Mouse (Mus musculus) heart, postnatal 0 days (tissue): ENCODE measurements around the gene Tmem182. TPM values are rescaled to one million over a fixed set of nuclear protein-coding genes. Genes with fewer than 3 reads are reported as not detected.

Experiments used
- ATAC-seq: fragments of 200-750 bp; cut with Nextera tagmentation; 2 replicates; pipeline ENCODE4 v1.8.0; 2017; ENCODE audit warnings: low read depth, moderate number of reproducible peaks, moderate library complexity; ENCODE audit not compliant: insufficient read depth
- DNase-seq: peaks from one replicate; pipeline ENCODE4 v3.0.0-alpha.2; 2016; ENCODE audit warnings: low spot score
- H3K27ac ChIP-seq: fragments of 300-500 bp; sonication (generic); 2 replicates; pipeline ENCODE4 v1.5.1; 2014; ENCODE audit warnings: low read depth, mild to moderate bottlenecking
- H3K27me3 ChIP-seq: fragments of 300-500 bp; sonication (generic); 2 replicates; pipeline ENCODE4 v1.6.1; 2014; ENCODE audit warnings: low read length, mixed read lengths; ENCODE audit not compliant: control insufficient read depth, insufficient read depth
- H3K36me3 ChIP-seq: fragments of 300-500 bp; sonication (generic); replicated peaks from 2 replicates; pipeline ENCODE4 v1.6.1; 2014; ENCODE audit warnings: low read length, mixed read lengths; ENCODE audit not compliant: control insufficient read depth, insufficient read depth
- H3K4me1 ChIP-seq: fragments of 300-500 bp; sonication (generic); 2 replicates; pipeline ENCODE4 v1.6.1; 2014; ENCODE audit warnings: antibody characterized with exemption; ENCODE audit not compliant: control insufficient read depth, insufficient read depth
- H3K4me2 ChIP-seq: fragments of 300-500 bp; sonication (generic); 2 replicates; pipeline ENCODE4 v1.6.1; 2014; ENCODE audit warnings: low read depth, mild to moderate bottlenecking, low read length, moderate library complexity
- H3K4me3 ChIP-seq: fragments of 300-500 bp; sonication (generic); 2 replicates; pipeline ENCODE4 v1.5.1; 2014; ENCODE audit warnings: low read depth, low read length
- H3K9ac ChIP-seq: fragments of 300-500 bp; sonication (generic); replicated peaks from 2 replicates; pipeline ENCODE4 v1.6.1; 2014; ENCODE audit warnings: low read depth, low read length, mixed read lengths
- H3K9me3 ChIP-seq: fragments of 300-500 bp; sonication (generic); replicated peaks from 2 replicates; pipeline ENCODE4 v1.6.1; 2016; ENCODE audit warnings: low read length; ENCODE audit not compliant: control insufficient read depth
- CTCF ChIP-seq: IDR thresholded peaks from 2 replicates; pipeline ENCODE4 v1.5.1; 2016; ENCODE audit warnings: antibody characterized with exemption, control low read depth, low read depth
- EP300 ChIP-seq: IDR thresholded peaks from 2 replicates; pipeline ENCODE4 v1.6.1; 2016; ENCODE audit warnings: antibody characterized with exemption, low read depth
- WGBS: fragments of 180-500 bp; shearing (Covaris S2); extraction: QIAGEN DNeasy Blood & Tissue Kit; methylation state at CpG from one replicate; pipeline ENCODE4 v1.1.7; 2014; 5-methylcytosine and 5-hydroxymethylcytosine counted together
- polyA plus RNA-seq: library from polyadenylated mRNA; unstranded; fragments of >200 nt; fragmentation: Nextera tagmentation; extraction: Ambion mirVana; gene quantifications from 2 replicates; pipeline ENCODE4 v1.2.1, GENCODE M21; 2015
- total RNA-seq: library from RNA; depleted of rRNA; stranded (reverse); fragments of >200 nt; gene quantifications from 2 replicates; pipeline ENCODE4 v1.2.3, GENCODE M21; 2014; ENCODE audit warnings: low replicate concordance

Gene Tmem182
- total and polyA plus RNA-seq, 2 experiments from 2014 or later, result 102 to 125 TPM

DNA sequence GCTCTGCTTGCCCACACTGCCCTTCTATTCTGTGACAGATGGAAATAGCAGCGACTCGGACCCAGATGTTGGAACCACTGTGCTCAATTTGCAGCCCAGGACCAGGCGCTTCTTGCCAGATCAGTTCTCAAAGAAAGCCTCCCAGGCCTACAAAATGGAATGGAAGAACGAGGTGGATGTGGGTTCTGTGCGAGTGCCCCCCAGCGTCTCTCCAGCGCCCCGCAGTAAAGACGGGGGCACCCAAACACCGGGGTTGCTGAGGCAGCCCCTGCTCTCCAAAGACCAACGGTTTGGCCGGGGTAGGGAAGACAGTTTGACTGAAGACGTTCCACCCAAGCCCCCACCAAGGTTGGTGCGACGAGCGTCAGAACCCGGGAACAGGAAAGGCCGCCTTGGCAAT lies 37.8 kb upstream of the Tmem182 start:
- Histone ChIP-seq H3K27me3 (no peaks in the 10 kb centered on the region), H3K4me2 (no peak overlapping the region), H3K9ac (no peak overlapping the region), H3K36me3 (no peaks in the 10 kb centered on the region), H3K9me3 (no peaks in the 10 kb centered on the region), H3K27ac (no peak overlapping the region), H3K4me1 (no peaks in the 10 kb centered on the region), H3K4me3 (no peak overlapping the region)
- TF ChIP-seq EP300 (no peak), CTCF (no peak)
- 77% methylated on average over 18 of the region's 18 CpGs for WGBS
- ATAC-seq (no peak), DNase-seq (no peak)

GRCm38 (mm10) chr1:40768606-40769005 lies 36.8 kb upstream of the Tmem182 start:
- 33% methylated on average over 6 of the region's 6 CpGs for WGBS
- ATAC-seq (no peak), DNase-seq (peak; percentile 36)
- no peak overlapping the region for H3K27ac ChIP-seq
- no peak for TF ChIP-seq EP300
- TF ChIP-seq CTCF, result peak; percentile 81
- no peak overlapping the region for H3K9ac ChIP-seq
- H3K27me3 ChIP-seq, result no peaks in the 10 kb centered on the region
- H3K4me2 ChIP-seq, result no peak overlapping the region
- no peaks in the 10 kb centered on the region for H3K4me1 ChIP-seq
- no peaks in the 10 kb centered on the region for H3K9me3 ChIP-seq
- H3K36me3 ChIP-seq, result peaks cover 3% of the 10 kb centered on the region; the same call in 1 of the 2 replicates
- no peak overlapping the region for H3K4me3 ChIP-seq

DNA sequence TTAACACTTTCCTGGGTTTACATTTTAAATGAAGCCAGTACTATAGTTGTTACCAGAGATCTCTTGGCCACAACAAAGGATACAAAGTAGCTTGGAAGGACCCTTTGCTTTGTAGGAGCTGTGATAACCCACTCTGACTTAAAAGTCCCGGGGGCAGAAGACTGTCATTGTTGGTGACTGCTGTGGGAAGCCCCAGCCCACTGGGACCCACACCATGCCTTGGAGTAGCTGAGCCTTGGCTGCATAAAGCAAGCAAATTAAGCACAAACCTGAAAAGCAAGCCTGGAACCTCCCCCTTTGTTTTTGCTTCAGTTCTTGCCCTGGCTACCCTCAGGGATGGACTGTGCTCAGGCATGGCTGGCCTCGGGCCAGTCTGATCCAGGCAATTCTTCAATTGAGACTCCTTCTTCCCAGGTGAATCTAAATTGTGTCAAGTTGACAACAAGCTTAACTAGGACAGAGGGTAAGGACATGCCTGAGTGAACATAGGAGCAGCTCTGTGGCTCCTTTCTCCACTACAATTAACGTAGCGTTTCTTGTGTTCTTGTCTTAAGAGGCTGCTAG lies 36.0 kb upstream of the Tmem182 start:
- no peak overlapping the region for H3K9ac ChIP-seq
- no peak for TF ChIP-seq EP300
- TF ChIP-seq CTCF, result no peak
- no peak overlapping the region for H3K4me3 ChIP-seq

GRCm38 (mm10) chr1:40771196-40771970 lies 34.0 kb upstream of the Tmem182 start:
- no peak overlapping the region for H3K4me3 ChIP-seq
- peaks cover 10% of the 10 kb centered on the region; the same call in 1 of the 2 replicates for H3K36me3 ChIP-seq
- 87% methylated on average over 7 of the region's 7 CpGs for WGBS
- no peak overlapping the region for H3K4me2 ChIP-seq
- H3K4me1 ChIP-seq, result no peaks in the 10 kb centered on the region
- no peaks in the 10 kb centered on the region for H3K27me3 ChIP-seq
- H3K9ac ChIP-seq, result no peak overlapping the region
- no peak for DNase-seq
- H3K27ac ChIP-seq, result no peak overlapping the region
- ATAC-seq, result no peak
- no peaks in the 10 kb centered on the region for H3K9me3 ChIP-seq
- TF ChIP-seq EP300, result no peak
- TF ChIP-seq CTCF, result no peak

More for the DNA sequence above, 36.0 kb upstream of the Tmem182 start:
- DNase-seq (no peak), ATAC-seq (no peak)
- H3K27ac ChIP-seq, result no peak overlapping the region
- peaks cover 10% of the 10 kb centered on the region; the same call in 1 of the 2 replicates for H3K36me3 ChIP-seq
- H3K4me1 ChIP-seq, result no peaks in the 10 kb centered on the region
- 69% methylated on average over 4 of the region's 4 CpGs for WGBS
- no peaks in the 10 kb centered on the region for H3K9me3 ChIP-seq
- H3K4me2 ChIP-seq, result no peak overlapping the region
- H3K27me3 ChIP-seq, result no peaks in the 10 kb centered on the region

DNA sequence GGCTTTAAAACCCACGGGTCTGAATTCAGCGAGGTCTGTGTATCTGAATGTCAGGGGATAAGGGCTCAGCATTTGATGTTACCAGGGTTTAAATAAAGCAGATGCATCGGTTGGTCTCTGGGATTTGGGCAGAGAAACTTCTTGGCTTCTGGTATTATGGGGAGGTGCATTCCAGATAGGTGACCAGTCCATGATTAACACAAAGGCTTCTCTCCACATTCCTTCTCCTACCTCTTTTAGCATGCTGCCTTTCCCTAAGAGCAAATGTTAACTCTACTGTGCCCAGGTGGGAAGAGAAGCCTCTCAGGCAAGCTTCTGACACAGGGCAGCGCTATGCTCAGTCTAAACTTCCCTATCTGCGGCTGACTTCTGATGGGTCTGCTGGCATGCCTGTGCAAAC lies 32.2 kb upstream of the Tmem182 start:
- no peak overlapping the region for H3K27ac ChIP-seq
- no peaks in the 10 kb centered on the region for H3K27me3 ChIP-seq
- WGBS, result 62% methylated on average over 5 of the region's 5 CpGs
- no peaks in the 10 kb centered on the region for H3K9me3 ChIP-seq
- DNase-seq (no peak), ATAC-seq (no peak)
- no peak overlapping the region for H3K4me3 ChIP-seq
- TF ChIP-seq EP300 (no peak), CTCF (no peak)
- no peaks in the 10 kb centered on the region for H3K4me1 ChIP-seq
- no peak overlapping the region for H3K9ac ChIP-seq
- no peak overlapping the region for H3K4me2 ChIP-seq
- peaks cover 14% of the 10 kb centered on the region; the same call in 1 of the 2 replicates for H3K36me3 ChIP-seq
